In genomic region chr4:153806820-153807436, GRCm38 (mm10) we compare ENCODE assay signal across 10 mouse cellular contexts.
DNase-seq lines count a peak whose midpoint lies in the region; ATAC-seq lines count a peak whose summit lies in the region.
"Had no signal": no experiment of that assay in that cellular context is flagged by ENCODE, and none has a peak within 500 bp of the region (broad histone marks: within the 10 kb centered on the region; RNA-seq: fewer than 3 reads in every experiment).

No protein-coding gene starts in this region.

- no peak overlapping the region for H3K9ac ChIP-seq in forebrain, embryonic 13.5 days
- H3K9ac ChIP-seq in stomach, embryonic 16.5 days (ENCODE audit: low read length) = no peak overlapping the region; the same call in 1 of the 2 replicates

- peaks cover 21% of the 10 kb centered on the region for H3K4me1 ChIP-seq in forebrain, embryonic 13.5 days
- H3K4me1 ChIP-seq in midbrain, embryonic 10.5 days = peaks cover 36% of the 10 kb centered on the region
- H3K4me1 ChIP-seq in stomach, embryonic 16.5 days (ENCODE audit: control insufficient read depth, insufficient read depth, low read length) = peaks cover 6% of the 10 kb centered on the region; the same call in 1 of the 2 replicates

- 0 out of 2 replicates have a peak, but pooled peaks cover 2% of the 10 kb centered on the region for H3K27me3 ChIP-seq in forebrain, embryonic 13.5 days
- peaks cover 42% of the 10 kb centered on the region for H3K27me3 ChIP-seq in midbrain, embryonic 10.5 days (ENCODE audit: low read depth, poor library complexity, severe bottlenecking)
- no peaks in the 10 kb centered on the region for H3K27me3 ChIP-seq in stomach, embryonic 16.5 days (ENCODE audit: control insufficient read depth, insufficient read depth, low read length)

- DNase-seq in right cerebral cortex, postnatal 14 days = peak; percentile 26
- DNase-seq in right cerebral cortex, adult 18-20 months = no peak
- DNase-seq in midbrain, embryonic 10.5 days (ENCODE audit: low spot score) = no peak
- no peak for DNase-seq in thymus, adult 18-20 months
- DNase-seq in gastrocnemius, adult 18-20 months (ENCODE audit: low spot score) = no peak
- no peak for DNase-seq in heart, adult 11 months
- DNase-seq: kidney, adult 9 months; liver had no signal

- peak overlapping the region; percentile 20 for H3K4me3 ChIP-seq in forebrain, embryonic 13.5 days
- peak overlapping the region; percentile 42 for H3K4me3 ChIP-seq in midbrain, embryonic 10.5 days
- H3K4me3 ChIP-seq in stomach, embryonic 16.5 days (replicated peaks; ENCODE audit: low read length) = no peak overlapping the region

- H3K27ac ChIP-seq in forebrain, embryonic 13.5 days = peak overlapping the region; percentile 76
- peak overlapping the region; percentile 70 for H3K27ac ChIP-seq in midbrain, embryonic 10.5 days (replicated peaks)
- H3K27ac ChIP-seq in stomach, embryonic 16.5 days (ENCODE audit: low read length) = no peak overlapping the region

- H3K36me3 ChIP-seq in forebrain, embryonic 13.5 days (ENCODE audit: poor library complexity, severe bottlenecking) = no peaks in the 10 kb centered on the region
- H3K36me3 ChIP-seq in midbrain, embryonic 10.5 days = no peaks in the 10 kb centered on the region
- H3K36me3 ChIP-seq in stomach, embryonic 16.5 days (ENCODE audit: control insufficient read depth, insufficient read depth, low read length) = no peaks in the 10 kb centered on the region

- 11% methylated on average over 10 of the region's 10 CpGs for WGBS in forebrain, embryonic 13.5 days
- 32% methylated on average over 10 of the region's 10 CpGs for WGBS in midbrain, embryonic 10.5 days
- 26% methylated on average over 10 of the region's 10 CpGs for WGBS in stomach, embryonic 16.5 days

- no peaks in the 10 kb centered on the region for H3K9me3 ChIP-seq in forebrain, embryonic 13.5 days (replicated peaks)
- H3K9me3 ChIP-seq in midbrain, embryonic 10.5 days (replicated peaks) = no peaks in the 10 kb centered on the region
- H3K9me3 ChIP-seq in stomach, embryonic 16.5 days (replicated peaks; ENCODE audit: control insufficient read depth, low read length) = no peaks in the 10 kb centered on the region

- peak overlapping the region; percentile 54 for H3K4me2 ChIP-seq in forebrain, embryonic 13.5 days
- H3K4me2 ChIP-seq in stomach, embryonic 16.5 days (ENCODE audit: low read depth, low read length) = peak overlapping the region; percentile 30

- peak; percentile 46 for ATAC-seq in forebrain, embryonic 13.5 days
- ATAC-seq in stomach, embryonic 16.5 days (ENCODE audit: insufficient read depth, low FRiP score) = no peak
